Mouse (Mus musculus) brain, embryonic 14.5 days (tissue): ENCODE data around the gene Nt5c3b.

ENCODE experiments used
- CTCF ChIP-seq: fragments of 200-500 bp; IDR thresholded peaks from 2 replicates; pipeline ENCODE4 v1.5.1; 2012; ENCODE audit warnings: inconsistent platforms, mild to moderate bottlenecking, moderate library complexity, borderline replicate concordance; ENCODE audit not compliant: insufficient read depth, insufficient read length; ENCODE audit errors: extremely low read depth
- POLR2A ChIP-seq: fragments of 200-500 bp; IDR thresholded peaks from 2 replicates; pipeline ENCODE4 v1.6.1; 2012; ENCODE audit warnings: mild to moderate bottlenecking, inconsistent platforms, borderline replicate concordance; ENCODE audit not compliant: poor library complexity, insufficient read depth, insufficient read length, severe bottlenecking; ENCODE audit errors: extremely low read depth

GRCm38 (mm10) chr11:100476281-100476680, 34.7 kb upstream of the Nt5c3b start:
- TF ChIP-seq CTCF (no peak), POLR2A (no peak)
